Mouse (Mus musculus): Measurements from ENCODE around the gene Tmem132b. TPM values are rescaled to one million over a fixed set of nuclear protein-coding genes. Genes with fewer than 3 reads are reported as not detected.
A peak's percentile ranks its signal among the peaks of the same experiment; 100 is the strongest.

Tmem132b gene
- polyA plus RNA-seq, 1 experiment from 2014 or later: 2.1 TPM

DNA sequence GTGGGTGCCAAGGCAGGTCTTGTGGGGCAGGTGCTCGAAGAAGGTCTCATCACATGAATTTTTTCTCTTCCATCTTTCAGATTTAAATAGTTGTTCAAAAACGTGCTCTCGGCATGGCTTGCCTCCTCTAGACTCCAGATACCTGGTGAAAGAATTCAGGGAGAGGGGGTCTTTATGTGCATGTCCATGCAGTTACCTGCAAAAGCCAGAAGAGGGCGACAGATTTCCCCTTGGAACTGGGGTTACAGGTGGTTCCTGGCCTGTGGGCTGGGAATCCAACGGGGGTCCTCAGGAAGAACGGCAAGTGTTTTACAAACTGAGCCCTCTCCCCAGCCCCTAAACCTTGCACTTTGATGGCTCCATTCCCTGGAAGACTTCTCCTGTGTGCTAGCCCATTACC is 103.1 kb downstream of the Tmem132b start:
- Histone ChIP-seq H3K4me2 (no peak overlapping the region), H3K4me1 (no peaks in the 10 kb centered on the region), H3K27ac (no peak overlapping the region), H3K9me3 (replicated peaks) (0 out of 2 replicates have a peak, but pooled peaks cover 4% of the 10 kb centered on the region), H3K4me3 (no peak overlapping the region), H3K36me3 (ENCODE audit: poor library complexity, severe bottlenecking) (no peaks in the 10 kb centered on the region), H3K9ac (no peak overlapping the region), H3K27me3 (no peaks in the 10 kb centered on the region)
- 82% methylated on average over 6 of the region's 6 CpGs for WGBS
- no peak for ATAC-seq

DNA sequence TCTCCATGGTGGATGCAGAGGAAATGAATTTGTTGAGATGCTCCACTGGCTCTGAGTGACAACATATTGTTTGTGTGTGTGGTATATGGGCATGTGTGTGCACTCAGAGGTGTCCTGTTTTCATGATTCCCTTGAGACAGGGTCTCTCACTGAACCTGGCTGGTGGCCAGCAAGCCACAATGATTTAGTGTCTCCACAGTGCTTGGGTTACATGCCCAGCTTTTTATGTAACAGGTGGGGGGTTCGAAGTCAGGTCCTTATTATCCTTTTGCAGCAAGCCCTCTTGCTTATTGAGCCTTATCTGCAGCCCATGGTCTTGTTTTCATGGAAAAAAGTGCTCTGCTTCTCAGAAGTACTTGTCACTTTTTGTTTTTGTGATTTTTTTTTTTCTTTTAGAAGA is 109.4 kb downstream of the Tmem132b start:
- peak; percentile 37; the same call in 1 of the 2 replicates for ATAC-seq
- WGBS: 66% methylated on average over 1 of the region's 1 CpGs
- H3K27ac ChIP-seq: peak overlapping the region; percentile 66
- H3K4me3 ChIP-seq: no peak overlapping the region
- H3K9ac ChIP-seq: no peak overlapping the region
- no peak overlapping the region for H3K4me2 ChIP-seq
- no peaks in the 10 kb centered on the region for H3K27me3 ChIP-seq
- no peaks in the 10 kb centered on the region for H3K36me3 ChIP-seq (ENCODE audit: poor library complexity, severe bottlenecking)
- H3K4me1 ChIP-seq: peaks cover 13% of the 10 kb centered on the region
- H3K9me3 ChIP-seq (replicated peaks): peaks cover 8% of the 10 kb centered on the region

DNA sequence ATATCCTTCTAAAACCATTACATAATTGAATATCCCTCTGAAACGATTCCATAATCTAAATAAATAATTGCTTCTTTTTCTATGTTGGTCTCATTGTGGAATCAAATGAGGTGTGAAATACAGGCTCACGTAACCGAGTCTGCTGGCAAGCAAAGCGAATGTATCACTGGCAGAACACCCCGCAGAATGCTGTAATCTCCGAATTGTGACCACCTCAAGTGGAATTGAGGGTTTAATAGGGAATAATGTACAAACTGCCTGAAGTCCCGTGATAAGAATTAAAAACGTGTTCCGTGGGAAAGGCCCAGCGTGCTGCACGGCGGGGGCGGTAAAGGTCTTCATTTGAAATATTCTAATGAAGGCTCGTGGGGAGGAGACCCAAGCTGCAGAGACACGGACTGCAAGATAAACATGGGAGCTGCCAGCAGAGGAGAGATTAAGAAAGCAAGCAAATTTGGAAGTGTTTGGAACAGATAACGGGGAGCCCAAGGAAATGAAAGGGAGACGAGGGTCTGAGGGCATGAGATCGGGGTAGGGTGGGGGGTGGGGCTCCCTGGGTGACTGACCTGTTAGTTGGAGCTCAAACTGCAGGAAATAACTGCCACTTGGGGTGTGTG is 110.1 kb downstream of the Tmem132b start:
- H3K4me3 ChIP-seq: no peak overlapping the region
- WGBS: 40% methylated on average over 18 of the region's 18 CpGs
- peak overlapping the region; percentile 39 for H3K4me2 ChIP-seq
- H3K27me3 ChIP-seq: no peaks in the 10 kb centered on the region
- H3K27ac ChIP-seq: peak overlapping the region; percentile 66
- ATAC-seq: peak; percentile 60
- H3K36me3 ChIP-seq (ENCODE audit: poor library complexity, severe bottlenecking): no peaks in the 10 kb centered on the region
- H3K9me3 ChIP-seq (replicated peaks): peaks cover 8% of the 10 kb centered on the region
- H3K4me1 ChIP-seq: peaks cover 13% of the 10 kb centered on the region
- peak overlapping the region; percentile 40; the same call in 1 of the 2 replicates for H3K9ac ChIP-seq

DNA sequence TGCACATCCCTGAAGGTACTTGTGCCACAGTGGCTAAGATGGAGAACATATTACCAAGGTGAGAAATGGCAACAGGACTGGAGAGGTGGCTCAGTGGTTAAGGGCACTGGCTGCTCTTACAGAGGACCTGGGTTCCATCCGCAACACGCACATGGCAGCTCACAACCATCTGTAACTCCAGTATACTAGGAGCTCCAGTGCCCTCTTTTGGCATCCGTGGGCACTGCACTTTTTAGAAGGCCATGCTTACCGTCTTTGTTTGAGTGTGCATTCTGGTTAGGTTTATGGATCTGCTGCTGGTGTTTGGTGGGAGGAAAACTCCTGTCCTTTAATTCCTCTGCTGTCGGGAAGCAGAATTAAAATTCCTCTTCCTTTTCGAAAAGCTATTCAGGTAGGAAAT is 116.7 kb downstream of the Tmem132b start:
- Histone ChIP-seq H3K27ac (no peak overlapping the region), H3K4me3 (no peak overlapping the region), H3K36me3 (ENCODE audit: poor library complexity, severe bottlenecking) (no peaks in the 10 kb centered on the region), H3K27me3 (no peaks in the 10 kb centered on the region), H3K9ac (no peak overlapping the region), H3K4me1 (peaks cover 5% of the 10 kb centered on the region; the same call in 1 of the 2 replicates), H3K4me2 (no peak overlapping the region), H3K9me3 (replicated peaks) (peaks cover 8% of the 10 kb centered on the region)
- WGBS: 95% methylated on average over 6 of the region's 6 CpGs
- no peak for ATAC-seq

DNA sequence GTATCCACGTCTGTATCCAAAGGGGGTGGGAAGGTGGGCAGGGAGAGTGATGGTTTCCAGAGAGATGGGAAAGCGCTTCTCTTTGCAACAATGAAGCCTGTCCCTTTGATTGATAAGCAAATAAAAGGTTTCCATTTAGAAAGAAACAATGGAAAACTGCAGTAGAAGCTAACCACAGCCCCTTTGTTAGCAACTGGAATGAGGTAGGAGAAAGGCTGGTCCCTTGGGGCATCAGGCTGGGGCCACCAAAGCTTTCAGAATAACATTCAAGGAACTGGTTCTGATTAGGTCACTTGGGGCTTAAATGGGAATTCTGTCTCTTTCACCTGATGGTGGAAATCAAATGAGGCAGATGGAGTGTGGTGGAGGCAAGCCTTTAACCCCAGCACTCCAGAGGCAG is 118.4 kb downstream of the Tmem132b start:
- Histone ChIP-seq H3K4me1 (peaks cover 5% of the 10 kb centered on the region; the same call in 1 of the 2 replicates), H3K27ac (no peak overlapping the region), H3K9ac (no peak overlapping the region), H3K27me3 (no peaks in the 10 kb centered on the region), H3K4me3 (no peak overlapping the region), H3K36me3 (ENCODE audit: poor library complexity, severe bottlenecking) (no peaks in the 10 kb centered on the region), H3K9me3 (replicated peaks) (peaks cover 2% of the 10 kb centered on the region; the same call in 1 of the 2 replicates), H3K4me2 (no peak overlapping the region)
- ATAC-seq: no peak
- 24% methylated on average over 2 of the region's 2 CpGs for WGBS

DNA sequence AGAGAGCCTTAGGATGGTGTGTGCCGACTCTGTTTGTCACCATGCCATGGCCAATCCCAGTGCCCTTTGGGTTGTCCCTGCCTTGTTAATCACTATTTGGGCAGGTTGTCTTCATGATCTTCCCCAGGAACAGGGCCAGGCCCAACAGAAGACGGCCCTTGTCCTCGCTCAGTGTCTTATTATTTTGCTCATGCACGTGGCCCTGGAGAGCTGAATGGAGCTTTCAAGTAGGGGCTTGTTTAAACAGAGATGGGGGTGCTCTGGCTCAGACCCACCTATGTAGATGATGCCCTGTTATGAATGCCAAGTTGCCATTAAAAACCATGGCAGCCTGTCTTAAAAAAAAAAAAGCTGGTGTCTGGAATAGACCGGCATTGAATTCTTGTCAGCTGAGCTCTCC is 126.5 kb downstream of the Tmem132b start:
- H3K9me3 ChIP-seq (replicated peaks): no peaks in the 10 kb centered on the region
- H3K27ac ChIP-seq: peak overlapping the region; percentile 84
- peaks cover 40% of the 10 kb centered on the region for H3K4me1 ChIP-seq
- H3K9ac ChIP-seq: no peak overlapping the region
- H3K36me3 ChIP-seq (ENCODE audit: poor library complexity, severe bottlenecking): no peaks in the 10 kb centered on the region
- WGBS: 36% methylated on average over 5 of the region's 5 CpGs
- H3K4me3 ChIP-seq: no peak overlapping the region
- peak; percentile 64 for ATAC-seq
- H3K4me2 ChIP-seq: peak overlapping the region; percentile 17; the same call in 1 of the 2 replicates
- no peaks in the 10 kb centered on the region for H3K27me3 ChIP-seq

DNA sequence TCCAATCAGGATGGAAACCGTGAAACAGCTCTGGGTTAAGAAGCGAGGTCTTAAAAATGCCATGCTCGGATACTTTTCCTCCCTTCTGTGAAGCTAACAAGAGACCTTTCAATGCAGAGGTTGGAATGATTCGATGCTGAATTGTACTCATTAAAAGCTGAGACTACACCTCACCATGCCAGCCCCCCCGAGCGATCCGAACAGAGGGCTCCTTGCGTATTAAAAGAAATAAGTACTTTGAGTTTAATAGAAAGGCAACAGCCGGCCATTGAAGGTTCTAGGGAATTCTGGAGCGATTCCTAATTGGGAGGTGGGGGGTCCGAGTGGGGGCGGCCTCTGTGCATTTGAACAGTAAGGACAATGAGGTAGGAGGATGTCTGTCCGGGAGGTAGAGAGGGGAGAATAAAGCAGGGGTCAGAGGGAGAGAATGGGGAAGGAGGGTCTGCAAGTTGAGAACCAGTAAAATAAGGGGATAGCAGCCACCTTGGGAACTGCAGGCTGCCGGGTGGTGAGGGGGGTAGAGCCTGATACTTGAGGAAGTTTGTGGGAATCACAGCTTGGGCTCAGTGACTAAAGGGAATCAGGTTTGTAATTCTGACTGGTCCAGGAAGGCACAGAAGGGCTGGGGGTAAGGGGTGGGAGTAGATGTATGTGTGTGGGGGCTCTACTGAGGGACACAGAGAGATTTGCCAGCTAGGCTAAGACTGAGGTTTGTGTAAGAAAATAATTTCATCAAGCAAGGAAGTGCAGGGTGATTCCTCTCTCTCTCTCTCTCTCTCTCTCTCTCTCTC is 127.6 kb downstream of the Tmem132b start:
- H3K9me3 ChIP-seq (replicated peaks): no peaks in the 10 kb centered on the region
- H3K27me3 ChIP-seq: no peaks in the 10 kb centered on the region
- peak; percentile 87 for ATAC-seq
- H3K9ac ChIP-seq: no peak overlapping the region
- H3K4me2 ChIP-seq: peak overlapping the region; percentile 17
- WGBS: 3% methylated on average over 14 of the region's 14 CpGs
- H3K27ac ChIP-seq: peak overlapping the region; percentile 84
- no peak overlapping the region for H3K4me3 ChIP-seq
- peaks cover 40% of the 10 kb centered on the region for H3K4me1 ChIP-seq
- H3K36me3 ChIP-seq (ENCODE audit: poor library complexity, severe bottlenecking): no peaks in the 10 kb centered on the region

DNA sequence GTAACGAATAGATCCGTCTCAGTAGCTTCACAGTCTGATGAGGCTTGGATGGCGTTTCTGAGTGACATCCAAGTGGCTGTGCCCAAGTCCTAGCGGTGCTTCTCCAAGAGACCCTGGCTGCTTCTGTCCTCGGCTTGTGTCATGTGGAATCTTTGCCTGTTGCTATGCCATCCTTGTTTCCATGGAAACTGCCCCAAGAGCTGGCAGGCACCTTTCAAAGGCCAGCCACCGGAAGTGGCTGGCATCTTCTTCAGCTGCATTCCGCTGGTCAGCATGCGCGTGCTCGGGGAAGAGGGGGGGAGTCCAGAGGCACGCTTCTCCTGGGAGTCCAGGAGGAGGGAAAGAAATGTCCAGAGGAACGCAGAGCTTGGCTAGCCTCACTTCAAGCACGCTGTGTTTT is 144.0 kb downstream of the Tmem132b start:
- Histone ChIP-seq H3K27me3 (no peaks in the 10 kb centered on the region), H3K36me3 (ENCODE audit: poor library complexity, severe bottlenecking) (no peaks in the 10 kb centered on the region), H3K9ac (peak overlapping the region; percentile 45; the same call in 1 of the 2 replicates), H3K9me3 (replicated peaks) (no peaks in the 10 kb centered on the region), H3K27ac (no peak overlapping the region; the same call in 1 of the 2 replicates), H3K4me3 (0 out of 2 replicates have a peak overlapping the region, but pooled peaks have one; percentile 3), H3K4me2 (peak overlapping the region; percentile 49), H3K4me1 (peaks cover 23% of the 10 kb centered on the region)
- 10% methylated on average over 13 of the region's 13 CpGs for WGBS
- ATAC-seq: peak; percentile 77

DNA sequence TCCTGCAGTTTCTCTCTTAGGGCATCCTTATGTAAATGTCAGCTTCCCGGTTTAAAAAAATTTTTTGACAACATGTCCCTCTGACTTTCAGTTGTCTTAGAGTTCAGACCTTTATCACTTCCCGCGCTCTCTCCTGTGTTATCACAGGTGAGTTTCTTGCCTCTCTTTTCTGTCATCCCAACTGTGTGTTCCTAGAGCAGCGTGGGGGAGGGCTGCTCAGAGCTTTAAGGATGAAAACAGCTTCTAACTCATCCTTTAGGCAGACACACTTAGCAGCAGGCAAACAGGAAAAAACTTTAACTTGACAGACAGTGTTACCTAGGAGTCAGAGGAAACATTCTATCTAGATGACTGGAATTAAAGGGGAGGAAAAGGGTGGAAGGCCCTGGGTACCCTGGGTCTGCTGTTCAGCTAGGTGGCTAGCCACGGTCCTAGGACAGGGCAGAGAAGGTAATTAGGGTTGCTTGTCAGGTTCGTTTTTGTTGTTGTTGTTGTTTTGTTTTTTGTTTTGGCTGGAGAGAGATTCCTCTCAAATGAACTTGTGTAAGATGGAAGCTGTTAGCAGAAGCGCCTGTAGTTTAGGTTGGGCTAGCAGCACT is 144.6 kb downstream of the Tmem132b start:
- H3K27ac ChIP-seq: no peak overlapping the region; the same call in 1 of the 2 replicates
- peak overlapping the region; percentile 49 for H3K4me2 ChIP-seq
- H3K9me3 ChIP-seq (replicated peaks): no peaks in the 10 kb centered on the region
- H3K4me3 ChIP-seq: 0 out of 2 replicates have a peak overlapping the region, but pooled peaks have one; percentile 3
- H3K9ac ChIP-seq: 0 out of 2 replicates have a peak overlapping the region, but pooled peaks have one; percentile 45
- H3K36me3 ChIP-seq (ENCODE audit: poor library complexity, severe bottlenecking): no peaks in the 10 kb centered on the region
- peaks cover 23% of the 10 kb centered on the region for H3K4me1 ChIP-seq
- H3K27me3 ChIP-seq: no peaks in the 10 kb centered on the region
- ATAC-seq: 0 out of 2 replicates have a peak, but pooled peaks have one; percentile 41
- WGBS: 56% methylated on average over 7 of the region's 7 CpGs

DNA sequence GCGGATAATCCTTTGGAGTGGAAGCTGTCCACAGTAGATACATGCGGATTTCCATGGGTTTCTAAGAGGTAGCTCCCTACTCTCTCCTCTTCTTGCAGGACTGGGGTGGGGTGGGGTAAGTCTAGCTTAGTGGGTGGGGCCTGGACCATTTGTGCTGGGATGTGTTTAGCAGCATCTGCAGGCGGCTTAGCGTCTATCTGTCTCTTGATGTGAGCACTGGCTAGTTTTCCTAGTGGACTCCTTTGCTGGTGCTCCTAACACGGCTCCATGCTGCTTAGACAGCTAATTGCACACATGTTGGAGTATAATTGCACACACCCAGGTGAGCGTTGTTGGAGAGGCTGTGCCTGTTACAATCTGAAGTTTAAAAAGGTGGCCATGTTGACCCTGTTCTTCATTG is 149.3 kb downstream of the Tmem132b start:
- no peak overlapping the region for H3K4me3 ChIP-seq
- no peak overlapping the region for H3K9ac ChIP-seq
- peaks cover 22% of the 10 kb centered on the region for H3K4me1 ChIP-seq
- no peak overlapping the region for H3K4me2 ChIP-seq
- WGBS: 90% methylated on average over 6 of the region's 6 CpGs
- no peaks in the 10 kb centered on the region for H3K9me3 ChIP-seq (replicated peaks)
- no peak overlapping the region for H3K27ac ChIP-seq
- ATAC-seq: no peak
- no peaks in the 10 kb centered on the region for H3K27me3 ChIP-seq
- H3K36me3 ChIP-seq (ENCODE audit: poor library complexity, severe bottlenecking): no peaks in the 10 kb centered on the region

DNA sequence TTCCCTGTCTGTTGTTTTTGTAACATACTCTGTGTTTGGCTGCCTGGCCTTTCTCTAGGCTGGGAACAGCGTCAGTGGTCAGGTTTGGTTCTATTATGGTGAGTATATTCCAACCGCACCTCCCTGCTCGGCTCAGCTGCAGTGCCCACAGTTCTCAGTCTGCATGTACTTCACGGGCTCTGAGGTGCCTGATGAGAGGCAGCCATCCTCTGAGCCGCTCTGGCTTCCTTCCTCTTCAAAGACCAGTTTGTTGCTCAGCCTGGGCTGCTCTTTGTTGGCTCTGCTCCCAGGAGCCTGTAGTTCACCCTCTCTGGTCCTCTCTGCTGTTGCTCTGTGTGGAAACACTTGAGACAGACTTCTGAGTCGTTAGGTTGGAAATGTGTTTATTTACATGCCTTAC is 151.9 kb downstream of the Tmem132b start:
- no peaks in the 10 kb centered on the region for H3K9me3 ChIP-seq (replicated peaks)
- no peak overlapping the region for H3K9ac ChIP-seq
- no peak overlapping the region for H3K27ac ChIP-seq

More for the DNA sequence above, 151.9 kb downstream of the Tmem132b start:
- 70% methylated on average over 6 of the region's 6 CpGs for WGBS
- Histone ChIP-seq H3K4me3 (no peak overlapping the region), H3K36me3 (ENCODE audit: poor library complexity, severe bottlenecking) (no peaks in the 10 kb centered on the region), H3K4me1 (peaks cover 20% of the 10 kb centered on the region), H3K4me2 (no peak overlapping the region), H3K27me3 (no peaks in the 10 kb centered on the region)
- ATAC-seq: 0 out of 2 replicates have a peak, but pooled peaks have one; percentile 19
